Mouse (Mus musculus): ENCODE measurements around the gene Shcbp1l. TPM values are rescaled to one million over a fixed set of nuclear protein-coding genes. Genes with fewer than 3 reads are reported as not detected.
"Not testable (repeated sequence)": the region's sequence is repeated elsewhere in the genome, so short reads cannot be mapped to it uniquely, and the experiment has no call there.

Shcbp1l gene
- polyA plus RNA-seq, 1 experiment from 2014 or later: 0.32 TPM

- 64% methylated on average over 4 of the region's 4 CpGs for WGBS (ENCODE audit: insufficient replicate concordance)
- H3K36me3 ChIP-seq (ENCODE audit: control insufficient read depth, insufficient read depth): not testable (repeated sequence)
Observed at GRCm38 (mm10) chr1:153395706-153396105, 29.3 kb upstream of the Shcbp1l start.

GRCm38 (mm10) chr1:153401765-153402164, 23.2 kb upstream of the Shcbp1l start:
- H3K27me3 ChIP-seq (ENCODE audit: control insufficient read depth, insufficient read depth, low read depth, low read length): no peaks in the 10 kb centered on the region
- 2% methylated on average over 7 of the region's 7 CpGs for WGBS (ENCODE audit: insufficient replicate concordance)
- H3K4me1 ChIP-seq (ENCODE audit: control insufficient read depth, low read depth, low read length): no peaks in the 10 kb centered on the region
- no peak overlapping the region for H3K4me2 ChIP-seq (ENCODE audit: low read depth, low read length)
- H3K27ac ChIP-seq (ENCODE audit: low read length): no peak overlapping the region
- H3K9ac ChIP-seq (ENCODE audit: low read depth, low read length): no peak overlapping the region
- no peaks in the 10 kb centered on the region for H3K9me3 ChIP-seq (replicated peaks; ENCODE audit: control insufficient read depth, low read length)
- H3K36me3 ChIP-seq (ENCODE audit: control insufficient read depth, insufficient read depth): no peaks in the 10 kb centered on the region
- peak; percentile 53; the same call in 1 of the 2 replicates for ATAC-seq (ENCODE audit: low read depth)
- no peak overlapping the region for H3K4me3 ChIP-seq (ENCODE audit: low read depth, low read length)

More at GRCm38 (mm10) chr1:153395706-153396105, 29.3 kb upstream of the Shcbp1l start:
- not testable (repeated sequence) for H3K4me2 ChIP-seq (ENCODE audit: low read depth, low read length); H3K4me1 ChIP-seq (ENCODE audit: control insufficient read depth, low read depth, low read length); H3K9ac ChIP-seq (ENCODE audit: low read depth, low read length); H3K9me3 ChIP-seq (replicated peaks; ENCODE audit: control insufficient read depth, low read length); H3K27ac ChIP-seq (ENCODE audit: low read length); ATAC-seq (ENCODE audit: low read depth); H3K4me3 ChIP-seq (ENCODE audit: low read depth, low read length); H3K27me3 ChIP-seq (ENCODE audit: control insufficient read depth, insufficient read depth, low read depth, low read length)

GRCm38 (mm10) chr1:153407641-153408040, 17.3 kb upstream of the Shcbp1l start:
- not testable (repeated sequence) for H3K27me3 ChIP-seq (ENCODE audit: control insufficient read depth, insufficient read depth, low read depth, low read length); ATAC-seq (ENCODE audit: low read depth); H3K4me3 ChIP-seq (ENCODE audit: low read depth, low read length); H3K4me1 ChIP-seq (ENCODE audit: control insufficient read depth, low read depth, low read length); H3K9me3 ChIP-seq (replicated peaks; ENCODE audit: control insufficient read depth, low read length); H3K9ac ChIP-seq (ENCODE audit: low read depth, low read length); H3K36me3 ChIP-seq (ENCODE audit: control insufficient read depth, insufficient read depth); H3K4me2 ChIP-seq (ENCODE audit: low read depth, low read length); H3K27ac ChIP-seq (ENCODE audit: low read length)
- 72% methylated on average over 11 of the region's 11 CpGs for WGBS (ENCODE audit: insufficient replicate concordance)

GRCm38 (mm10) chr1:153408296-153408695, 16.7 kb upstream of the Shcbp1l start:
- not testable (repeated sequence) for H3K27ac ChIP-seq (ENCODE audit: low read length); H3K9ac ChIP-seq (ENCODE audit: low read depth, low read length); ATAC-seq (ENCODE audit: low read depth); H3K9me3 ChIP-seq (replicated peaks; ENCODE audit: control insufficient read depth, low read length); H3K4me2 ChIP-seq (ENCODE audit: low read depth, low read length); H3K4me3 ChIP-seq (ENCODE audit: low read depth, low read length); H3K4me1 ChIP-seq (ENCODE audit: control insufficient read depth, low read depth, low read length); H3K27me3 ChIP-seq (ENCODE audit: control insufficient read depth, insufficient read depth, low read depth, low read length); H3K36me3 ChIP-seq (ENCODE audit: control insufficient read depth, insufficient read depth)
- 52% methylated on average over 5 of the region's 5 CpGs for WGBS (ENCODE audit: insufficient replicate concordance)

- not testable (repeated sequence) for H3K9me3 ChIP-seq (replicated peaks; ENCODE audit: control insufficient read depth, low read length); H3K4me1 ChIP-seq (ENCODE audit: control insufficient read depth, low read depth, low read length); H3K4me3 ChIP-seq (ENCODE audit: low read depth, low read length); ATAC-seq (ENCODE audit: low read depth); H3K9ac ChIP-seq (ENCODE audit: low read depth, low read length); H3K27me3 ChIP-seq (ENCODE audit: control insufficient read depth, insufficient read depth, low read depth, low read length); H3K27ac ChIP-seq (ENCODE audit: low read length); H3K4me2 ChIP-seq (ENCODE audit: low read depth, low read length); H3K36me3 ChIP-seq (ENCODE audit: control insufficient read depth, insufficient read depth)
- 76% methylated on average over 1 of the region's 4 CpGs for WGBS (ENCODE audit: insufficient replicate concordance)
Observed at GRCm38 (mm10) chr1:153410915-153411314, 14.0 kb upstream of the Shcbp1l start.

- H3K27me3 ChIP-seq (ENCODE audit: control insufficient read depth, insufficient read depth, low read depth, low read length): no peaks in the 10 kb centered on the region
- 75% methylated on average over 6 of the region's 6 CpGs for WGBS (ENCODE audit: insufficient replicate concordance)
- ATAC-seq (ENCODE audit: low read depth): no peak
- H3K36me3 ChIP-seq (ENCODE audit: control insufficient read depth, insufficient read depth): no peaks in the 10 kb centered on the region
- H3K27ac ChIP-seq (ENCODE audit: low read length): no peak overlapping the region
- H3K4me3 ChIP-seq (ENCODE audit: low read depth, low read length): no peak overlapping the region
- no peak overlapping the region for H3K9ac ChIP-seq (ENCODE audit: low read depth, low read length)
- H3K4me1 ChIP-seq (ENCODE audit: control insufficient read depth, low read depth, low read length): no peaks in the 10 kb centered on the region
- H3K9me3 ChIP-seq (replicated peaks; ENCODE audit: control insufficient read depth, low read length): no peaks in the 10 kb centered on the region
- H3K4me2 ChIP-seq (ENCODE audit: low read depth, low read length): no peak overlapping the region
Observed at GRCm38 (mm10) chr1:153411723-153412122, 13.2 kb upstream of the Shcbp1l start.

- not testable (repeated sequence) for H3K27me3 ChIP-seq (ENCODE audit: control insufficient read depth, insufficient read depth, low read depth, low read length); H3K36me3 ChIP-seq (ENCODE audit: control insufficient read depth, insufficient read depth); H3K4me1 ChIP-seq (ENCODE audit: control insufficient read depth, low read depth, low read length); H3K27ac ChIP-seq (ENCODE audit: low read length); ATAC-seq (ENCODE audit: low read depth); H3K4me2 ChIP-seq (ENCODE audit: low read depth, low read length); H3K4me3 ChIP-seq (ENCODE audit: low read depth, low read length); H3K9ac ChIP-seq (ENCODE audit: low read depth, low read length); H3K9me3 ChIP-seq (replicated peaks; ENCODE audit: control insufficient read depth, low read length)
- 72% methylated on average over 2 of the region's 4 CpGs for WGBS (ENCODE audit: insufficient replicate concordance)
Observed at GRCm38 (mm10) chr1:153412663-153413396, 12.1 kb upstream of the Shcbp1l start.

- not testable (repeated sequence) for H3K4me1 ChIP-seq (ENCODE audit: control insufficient read depth, low read depth, low read length); H3K36me3 ChIP-seq (ENCODE audit: control insufficient read depth, insufficient read depth); H3K9ac ChIP-seq (ENCODE audit: low read depth, low read length); H3K9me3 ChIP-seq (replicated peaks; ENCODE audit: control insufficient read depth, low read length); H3K4me2 ChIP-seq (ENCODE audit: low read depth, low read length); H3K4me3 ChIP-seq (ENCODE audit: low read depth, low read length); ATAC-seq (ENCODE audit: low read depth); H3K27me3 ChIP-seq (ENCODE audit: control insufficient read depth, insufficient read depth, low read depth, low read length); H3K27ac ChIP-seq (ENCODE audit: low read length)
- WGBS (ENCODE audit: insufficient replicate concordance): 60% methylated on average over 13 of the region's 13 CpGs
Observed at GRCm38 (mm10) chr1:153413397-153414020, 11.5 kb upstream of the Shcbp1l start.

GRCm38 (mm10) chr1:153414114-153414723, 10.7 kb upstream of the Shcbp1l start:
- not testable (repeated sequence) for H3K27me3 ChIP-seq (ENCODE audit: control insufficient read depth, insufficient read depth, low read depth, low read length); H3K4me3 ChIP-seq (ENCODE audit: low read depth, low read length); H3K4me1 ChIP-seq (ENCODE audit: control insufficient read depth, low read depth, low read length); H3K9ac ChIP-seq (ENCODE audit: low read depth, low read length); H3K9me3 ChIP-seq (replicated peaks; ENCODE audit: control insufficient read depth, low read length); H3K4me2 ChIP-seq (ENCODE audit: low read depth, low read length); H3K36me3 ChIP-seq (ENCODE audit: control insufficient read depth, insufficient read depth)
- 59% methylated on average over 24 of the region's 24 CpGs for WGBS (ENCODE audit: insufficient replicate concordance)
- H3K27ac ChIP-seq (ENCODE audit: low read length): 0 out of 2 replicates have a peak overlapping the region, but pooled peaks have one; percentile 3
- ATAC-seq (ENCODE audit: low read depth): peak; percentile 47

Data from liver, embryonic 16.5 days (tissue).